Mouse (Mus musculus) intestine, postnatal 0 days (tissue): ENCODE results near the gene Csnk1e. TPM values are rescaled to one million over a fixed set of nuclear protein-coding genes. Genes with fewer than 3 reads are reported as not detected.

ENCODE experiments used
- ATAC-seq: fragments of 200-750 bp; cut with Nextera tagmentation; 2 replicates; pipeline ENCODE4 v1.8.0; 2017; ENCODE audit warnings: mild to moderate bottlenecking, moderate TSS enrichment, moderate library complexity
- H3K27ac ChIP-seq: fragments of 300-500 bp; sonication (generic); 2 replicates; pipeline ENCODE4 v1.5.1; 2014; ENCODE audit warnings: mild to moderate bottlenecking, low read depth, low read length, moderate library complexity
- H3K27me3 ChIP-seq: fragments of 300-500 bp; sonication (generic); replicated peaks from 2 replicates; pipeline ENCODE4 v1.6.1; 2014; ENCODE audit warnings: low read length, mixed read lengths; ENCODE audit not compliant: control insufficient read depth, insufficient read depth
- H3K36me3 ChIP-seq: fragments of 300-500 bp; sonication (generic); 2 replicates; pipeline ENCODE4 v1.6.1; 2014; ENCODE audit warnings: mild to moderate bottlenecking, moderate library complexity; ENCODE audit not compliant: control insufficient read depth, insufficient read depth
- H3K4me1 ChIP-seq: fragments of 300-500 bp; sonication (generic); replicated peaks from 2 replicates; pipeline ENCODE4 v1.6.1; 2014; ENCODE audit warnings: antibody characterized with exemption, low read length, mixed read lengths; ENCODE audit not compliant: control insufficient read depth, insufficient read depth
- H3K4me2 ChIP-seq: fragments of 300-500 bp; sonication (generic); replicated peaks from 2 replicates; pipeline ENCODE4 v1.6.1; 2014; ENCODE audit warnings: low read depth, mild to moderate bottlenecking, moderate library complexity
- H3K4me3 ChIP-seq: fragments of 300-500 bp; sonication (generic); 2 replicates; pipeline ENCODE4 v1.5.1; 2014; ENCODE audit warnings: low read depth, low read length
- H3K9ac ChIP-seq: fragments of 300-500 bp; sonication (generic); 2 replicates; pipeline ENCODE4 v1.6.1; 2014; ENCODE audit warnings: mild to moderate bottlenecking, low read depth, low read length
- H3K9me3 ChIP-seq: fragments of 300-500 bp; sonication (generic); 2 replicates; pipeline ENCODE4 v1.6.1; 2016; ENCODE audit warnings: mixed run types; ENCODE audit not compliant: control insufficient read depth
- CTCF ChIP-seq: sonication (generic); IDR thresholded peaks from 2 replicates; pipeline ENCODE4 v1.5.1; 2016; ENCODE audit warnings: low read depth, mild to moderate bottlenecking, control low read depth, antibody characterized with exemption, moderate library complexity
- WGBS: fragments of 180-500 bp; shearing (Covaris S2); extraction: QIAGEN DNeasy Blood & Tissue Kit; methylation state at CpG from one replicate; pipeline ENCODE4 v1.1.7; 2014; 5-methylcytosine and 5-hydroxymethylcytosine counted together
- polyA plus RNA-seq: library from polyadenylated mRNA; unstranded; fragments of >200 nt; fragmentation: Nextera tagmentation; extraction: Ambion mirVana; gene quantifications from 2 replicates; pipeline ENCODE4 v1.2.1, GENCODE M21; 2015

The Csnk1e gene
- polyA plus RNA-seq, 1 experiment from 2014 or later = 18.2 TPM

GRCm38 (mm10) chr15:79438209-79438810 is 17.1 kb downstream of the Csnk1e start:
- Histone ChIP-seq H3K27ac (peak overlapping the region; percentile 50), H3K4me3 (no peak overlapping the region), H3K9ac (no peak overlapping the region), H3K4me2 (no peak overlapping the region), H3K9me3 (no peaks in the 10 kb centered on the region), H3K27me3 (no peaks in the 10 kb centered on the region), H3K4me1 (0 out of 2 replicates have a peak, but pooled peaks cover 5% of the 10 kb centered on the region), H3K36me3 (0 out of 2 replicates have a peak, but pooled peaks cover 3% of the 10 kb centered on the region)
- TF ChIP-seq CTCF = no peak
- 65% methylated on average over 6 of the region's 6 CpGs for WGBS
- ATAC-seq = no peak

GRCm38 (mm10) chr15:79437541-79438208 is 17.7 kb downstream of the Csnk1e start:
- TF ChIP-seq CTCF = no peak
- ATAC-seq = no peak
- Histone ChIP-seq H3K36me3 (0 out of 2 replicates have a peak, but pooled peaks cover 3% of the 10 kb centered on the region), H3K27me3 (no peaks in the 10 kb centered on the region), H3K4me2 (no peak overlapping the region), H3K9ac (no peak overlapping the region), H3K4me1 (0 out of 2 replicates have a peak, but pooled peaks cover 7% of the 10 kb centered on the region), H3K4me3 (no peak overlapping the region), H3K9me3 (no peaks in the 10 kb centered on the region), H3K27ac (0 out of 2 replicates have a peak overlapping the region, but pooled peaks have one; percentile 50)
- 82% methylated on average over 12 of the region's 12 CpGs for WGBS

- Histone ChIP-seq H3K9ac (no peak overlapping the region), H3K4me2 (no peak overlapping the region), H3K36me3 (0 out of 2 replicates have a peak, but pooled peaks cover 3% of the 10 kb centered on the region), H3K9me3 (no peaks in the 10 kb centered on the region), H3K27ac (no peak overlapping the region), H3K27me3 (no peaks in the 10 kb centered on the region), H3K4me1 (0 out of 2 replicates have a peak, but pooled peaks cover 10% of the 10 kb centered on the region), H3K4me3 (no peak overlapping the region)
- no peak for ATAC-seq
- 63% methylated on average over 7 of the region's 7 CpGs for WGBS
- TF ChIP-seq CTCF = no peak
Observed at GRCm38 (mm10) chr15:79436481-79436921, 18.9 kb downstream of the Csnk1e start.

GRCm38 (mm10) chr15:79435191-79435671 is 20.1 kb downstream of the Csnk1e start:
- no peak overlapping the region for H3K27ac ChIP-seq
- no peaks in the 10 kb centered on the region for H3K9me3 ChIP-seq
- H3K4me2 ChIP-seq = no peak overlapping the region
- no peak overlapping the region for H3K9ac ChIP-seq
- peaks cover 3% of the 10 kb centered on the region; the same call in 1 of the 2 replicates for H3K36me3 ChIP-seq
- no peak for ATAC-seq
- H3K27me3 ChIP-seq = no peaks in the 10 kb centered on the region
- 0 out of 2 replicates have a peak, but pooled peaks cover 8% of the 10 kb centered on the region for H3K4me1 ChIP-seq
- WGBS = 53% methylated on average over 7 of the region's 7 CpGs
- no peak overlapping the region for H3K4me3 ChIP-seq
- no peak for TF ChIP-seq CTCF

- Histone ChIP-seq H3K27ac (peak overlapping the region; percentile 61), H3K4me1 (0 out of 2 replicates have a peak, but pooled peaks cover 6% of the 10 kb centered on the region), H3K4me3 (no peak overlapping the region), H3K36me3 (peaks cover 14% of the 10 kb centered on the region), H3K4me2 (0 out of 2 replicates have a peak overlapping the region, but pooled peaks have one; percentile 17), H3K9ac (no peak overlapping the region), H3K9me3 (no peaks in the 10 kb centered on the region), H3K27me3 (no peaks in the 10 kb centered on the region)
- no peak for TF ChIP-seq CTCF
- WGBS = 41% methylated on average over 21 of the region's 21 CpGs
- ATAC-seq = no peak
Observed at GRCm38 (mm10) chr15:79432892-79433291, 22.5 kb downstream of the Csnk1e start.

GRCm38 (mm10) chr15:79432328-79432727 is 23.0 kb downstream of the Csnk1e start:
- Histone ChIP-seq H3K4me1 (0 out of 2 replicates have a peak, but pooled peaks cover 6% of the 10 kb centered on the region), H3K27ac (peak overlapping the region; percentile 61; the same call in 1 of the 2 replicates), H3K4me3 (no peak overlapping the region), H3K9ac (no peak overlapping the region), H3K4me2 (no peak overlapping the region), H3K36me3 (peaks cover 14% of the 10 kb centered on the region), H3K9me3 (no peaks in the 10 kb centered on the region), H3K27me3 (no peaks in the 10 kb centered on the region)
- no peak for TF ChIP-seq CTCF
- 77% methylated on average over 11 of the region's 11 CpGs for WGBS
- ATAC-seq = no peak
